Mouse (Mus musculus) spleen, adult 2 months (tissue): ENCODE results near the gene Tram2.

Experiments
- CTCF ChIP-seq: fragments of 200-500 bp; IDR thresholded peaks from 2 replicates; pipeline ENCODE4 v1.5.1; 2011; ENCODE audit warnings: mild to moderate bottlenecking, inconsistent platforms; ENCODE audit not compliant: insufficient read depth, insufficient read length, insufficient replicate concordance; ENCODE audit errors: extremely low read depth
- POLR2A ChIP-seq: fragments of 200-500 bp; IDR thresholded peaks from 2 replicates; pipeline ENCODE4 v1.6.1; 2011; ENCODE audit warnings: low read depth, low read length, inconsistent platforms

- TF ChIP-seq CTCF (no peak), POLR2A (no peak)
Measured at GRCm38 (mm10) chr1:20984103-20984502, 94.9 kb downstream of the Tram2 start.
